Mouse (Mus musculus) CH12.LX (cell line): ENCODE measurements around the gene Avp. TPM values are rescaled to one million over a fixed set of nuclear protein-coding genes. Genes with fewer than 3 reads are reported as not detected.

Experiments
- DNase-seq: peaks from one replicate; pipeline ENCODE4 v3.0.0-alpha.2; 2013; ENCODE audit errors: extremely low read depth
- H3K27ac ChIP-seq: 2 replicates; pipeline ENCODE4 v1.5.1; 2012; ENCODE audit warnings: low read depth, mild to moderate bottlenecking, control low read depth, moderate library complexity; ENCODE audit not compliant: insufficient read depth
- H3K27me3 ChIP-seq: replicated peaks from 2 replicates; pipeline ENCODE3; 2012; ENCODE audit warnings: inconsistent platforms
- H3K36me3 ChIP-seq, 2 experiments: replicated peaks in 1 of 2; 2 replicates each; pipeline versions ENCODE3 to v1.6.1; 2012; ENCODE audit warnings: inconsistent platforms in 1 of 2, low read length in 1 of 2, mild to moderate bottlenecking in 1 of 2, mixed read lengths in 1 of 2, moderate library complexity in 1 of 2; ENCODE audit not compliant: control insufficient read depth in 1 of 2, insufficient read depth in 1 of 2
- H3K4me1 ChIP-seq, 2 experiments: 2 replicates each; pipeline ENCODE4 v1.6.1; 2012; ENCODE audit warnings: inconsistent platforms in 1 of 2, moderate library complexity in 1 of 2; ENCODE audit not compliant: insufficient read depth in 2 of 2, control insufficient read depth in 1 of 2
- H3K4me2 ChIP-seq: 2 replicates; pipeline ENCODE4 v1.6.1; 2012; ENCODE audit warnings: low read depth, mild to moderate bottlenecking, control low read depth; ENCODE audit not compliant: poor library complexity, insufficient read depth, severe bottlenecking
- H3K4me3 ChIP-seq, 3 experiments: fragments of 150-350 bp in 1 of 3; sonication (generic) in 1 of 3; replicated peaks in 1 of 3; 2 replicates each; pipeline versions ENCODE3 to v1.5.1; 2011 to 2012; ENCODE audit warnings: low read depth in 2 of 3, low read length in 2 of 3, mild to moderate bottlenecking in 2 of 3, moderate library complexity in 2 of 3, control low read depth in 1 of 3, improper control_type of control experiment in 1 of 3, inconsistent platforms in 1 of 3, mixed read lengths in 1 of 3; ENCODE audit not compliant: poor library complexity in 1 of 3
- H3K79me2 ChIP-seq: replicated peaks from 2 replicates; pipeline ENCODE4 v1.6.1; 2012; ENCODE audit warnings: mild to moderate bottlenecking, moderate library complexity; ENCODE audit not compliant: control insufficient read depth, poor library complexity, insufficient read depth, severe bottlenecking; ENCODE audit errors: extremely low read depth
- H3K9ac ChIP-seq: 2 replicates; pipeline ENCODE4 v1.6.1; 2012; ENCODE audit warnings: low read depth, mild to moderate bottlenecking, control low read depth, moderate library complexity; ENCODE audit not compliant: insufficient read depth
- H3K9me3 ChIP-seq: replicated peaks from 2 replicates; pipeline ENCODE3; 2012; ENCODE audit warnings: low read length, inconsistent platforms, mixed read lengths
- BHLHE40 ChIP-seq: IDR thresholded peaks from 2 replicates; pipeline ENCODE4 v1.6.1; 2011; ENCODE audit warnings: mild to moderate bottlenecking, low read depth, low read length, improper control_type of control experiment
- CHD2 ChIP-seq: IDR thresholded peaks from 2 replicates; pipeline ENCODE4 v1.6.1; 2011; ENCODE audit warnings: low read length, improper control_type of control experiment
- ELF1 ChIP-seq: IDR thresholded peaks from 2 replicates; pipeline ENCODE4 v1.6.1; 2014; ENCODE audit warnings: low read depth, mild to moderate bottlenecking, inconsistent platforms, low read length, improper control_type of control experiment
- EP300 ChIP-seq: IDR thresholded peaks from 2 replicates; pipeline ENCODE4 v1.6.1; 2011; ENCODE audit warnings: low read length, improper control_type of control experiment
- JUND ChIP-seq: conservative IDR thresholded peaks from 2 replicates; pipeline ENCODE4 v1.6.1; 2011; ENCODE audit warnings: low read depth, low read length, improper control_type of control experiment
- KAT2A ChIP-seq: IDR thresholded peaks from 2 replicates; pipeline ENCODE4 v1.6.1; 2012; ENCODE audit warnings: low read length, improper control_type of control experiment, inconsistent platforms; ENCODE audit not compliant: insufficient replicate concordance
- MAFK ChIP-seq: IDR thresholded peaks from 2 replicates; pipeline ENCODE4 v1.6.1; 2011; ENCODE audit warnings: low read length, improper control_type of control experiment; ENCODE audit not compliant: insufficient replicate concordance
- MAX ChIP-seq: IDR thresholded peaks from 2 replicates; pipeline ENCODE4 v1.6.1; 2011; ENCODE audit warnings: low read length, improper control_type of control experiment
- MEF2A ChIP-seq: IDR thresholded peaks from 2 replicates; pipeline ENCODE4 v1.6.1; 2014; ENCODE audit warnings: low read depth, mild to moderate bottlenecking, inconsistent platforms, low read length, improper control_type of control experiment, borderline replicate concordance
- MXI1 ChIP-seq: IDR thresholded peaks from 2 replicates; pipeline ENCODE4 v1.6.1; 2011; ENCODE audit warnings: mild to moderate bottlenecking, low read depth, low read length, improper control_type of control experiment
- MYC ChIP-seq: IDR thresholded peaks from 2 replicates; pipeline ENCODE4 v1.6.1; 2011; ENCODE audit warnings: low read depth, mild to moderate bottlenecking, improper control_type of control experiment, low read length
- NRF1 ChIP-seq: IDR thresholded peaks from 2 replicates; pipeline ENCODE4 v1.6.1; 2014; ENCODE audit warnings: low read depth, mild to moderate bottlenecking, inconsistent platforms, low read length, improper control_type of control experiment, moderate library complexity
- PAX5 ChIP-seq: IDR thresholded peaks from 2 replicates; pipeline ENCODE4 v1.6.1; 2012; ENCODE audit warnings: low read length, inconsistent platforms, mixed read lengths
- SIN3A ChIP-seq: IDR thresholded peaks from 2 replicates; pipeline ENCODE4 v1.6.1; 2012; ENCODE audit warnings: low read length, improper control_type of control experiment, inconsistent platforms
- SMC3 ChIP-seq: IDR thresholded peaks from 2 replicates; pipeline ENCODE4 v1.6.1; 2011; ENCODE audit warnings: low read depth, low read length, improper control_type of control experiment
- TBP ChIP-seq: conservative IDR thresholded peaks from 2 replicates; pipeline ENCODE4 v1.6.1; 2011; ENCODE audit warnings: low read depth, low read length, improper control_type of control experiment
- TCF12 ChIP-seq: IDR thresholded peaks from 2 replicates; pipeline ENCODE4 v1.6.1; 2014; ENCODE audit warnings: low read depth, mild to moderate bottlenecking, inconsistent platforms, low read length, improper control_type of control experiment
- ZMIZ1 ChIP-seq: IDR thresholded peaks from 2 replicates; pipeline ENCODE4 v1.6.1; 2012; ENCODE audit warnings: low read depth, mild to moderate bottlenecking, inconsistent platforms, low read length, improper control_type of control experiment
- ZNF384 ChIP-seq: IDR thresholded peaks from 2 replicates; pipeline ENCODE4 v1.6.1; 2012; ENCODE audit warnings: low read depth, low read length, improper control_type of control experiment, inconsistent platforms
- dilution Hi-C: fragments of 300-500 bp; cut with MboI; formaldehyde crosslinking; loops from 2 replicates; pipeline ENCODE4 v1.14.3; 2020; ENCODE audit warnings: low sequenced_read_pairs; ENCODE audit not compliant: extremely low pct_unique_long_range_greater_than_20kb, extremely low pct_ligation_motif_present
- in situ Hi-C: fragments of 300-500 bp; cut with MboI; formaldehyde crosslinking; loops from 3 replicates; pipeline ENCODE4 v1.14.3; 2019; ENCODE audit warnings: low sequenced_read_pairs, low pct_ligation_motif_present, low pct_unique_long_range_greater_than_20kb, mixed read lengths
- polyA plus RNA-seq: library from polyadenylated mRNA; unstranded; fragments of >175 nt; gene quantifications from 2 replicates; pipeline ENCODE4 v1.2.1, GENCODE M21; 2012; ENCODE audit warnings: low read depth; ENCODE audit not compliant: insufficient read length
- total RNA-seq, 2 experiments: library from RNA; depleted of rRNA; stranded (reverse); fragments of 300-350 nt in 1 of 2; fragments of >200 nt in 1 of 2; gene quantifications; 2 replicates each; pipeline ENCODE4 v1.2.3; 2012 to 2014

Avp gene
- total and polyA plus RNA-seq, 3 experiments: not detected

- no peak for TF ChIP-seq CHD2
- TF ChIP-seq NRF1: no peak
- TF ChIP-seq MAX: no peak
- peak; percentile 96 for TF ChIP-seq ELF1
- no peak; the same call in 1 of the 2 replicates for TF ChIP-seq EP300
- peak; percentile 91; the same call in 1 of the 2 replicates for TF ChIP-seq KAT2A
- peak; percentile 97 for TF ChIP-seq SIN3A
- peak; percentile 79 for TF ChIP-seq TCF12
- TF ChIP-seq TBP: peak; percentile 70; the same call in 1 of the 2 replicates
- peak; percentile 79 for TF ChIP-seq MXI1
- TF ChIP-seq MYC: no peak
- no peak for TF ChIP-seq SMC3
- TF ChIP-seq JUND: no peak
- TF ChIP-seq MAFK: no peak
Observed at GRCm38 (mm10) chr2:130629839-130630203, 47.5 kb upstream of the Avp start, which contains the start of the genes Fastkd5 and Ubox5 (continued).

GRCm38 (mm10) chr2:130629080-130629838, 46.9 kb upstream of the Avp start:
- peaks cover 46% of the 10 kb centered on the region for H3K79me2 ChIP-seq
- H3K27me3 ChIP-seq: no peaks in the 10 kb centered on the region
- H3K4me1 ChIP-seq: peaks cover 10 to 28% of the 10 kb centered on the region in 2 experiments
- H3K9ac ChIP-seq: peak overlapping the region; percentile 91
- peaks cover 15 to 38% of the 10 kb centered on the region in 2 experiments for H3K36me3 ChIP-seq
- H3K4me2 ChIP-seq: peak overlapping the region; percentile 79
- H3K9me3 ChIP-seq: no peaks in the 10 kb centered on the region
- no peak overlapping the region; the same call in 1 of the 2 replicates for H3K27ac ChIP-seq
- TF ChIP-seq BHLHE40 (peak; percentile 17; the same call in 1 of the 2 replicates), ZMIZ1 (no peak), PAX5 (no peak), ZNF384 (no peak), EP300 (no peak), MEF2A (no peak), MYC (peak; percentile 32; the same call in 1 of the 2 replicates)
- H3K4me3 ChIP-seq: peak overlapping the region; percentile 87 to 96 (median 88)
- peak; percentile 21 for DNase-seq
- dilution Hi-C loops: no loop called here
- in situ Hi-C loops: no loop called here
